In genomic region chr2:26140292-26140819, GRCm38 (mm10) we compare ENCODE assay signal across 8 mouse cellular contexts. TPM values are rescaled to one million over a fixed set of nuclear protein-coding genes. Genes with fewer than 3 reads are reported as not detected.
DNase-seq lines count a peak whose midpoint lies in the region; ATAC-seq and TF ChIP-seq lines count a peak whose summit lies in the region.

No protein-coding gene starts in this region.

- H3K4me2 ChIP-seq in heart, embryonic 15.5 days, result peak overlapping the region; percentile 89
- peak overlapping the region; percentile 86 for H3K4me2 ChIP-seq in liver, embryonic 14.5 days (ENCODE audit: low read depth)
- H3K4me2 ChIP-seq in neural tube, embryonic 11.5 days (ENCODE audit: low read depth), result peak overlapping the region; percentile 75
- H3K4me2 ChIP-seq in stomach, postnatal 0 days (replicated peaks; ENCODE audit: low read depth), result peak overlapping the region; percentile 81

- TF ChIP-seq EP300 in liver, embryonic 14.5 days (IDR thresholded peaks at IDR 0.05; ENCODE audit: low read depth), result no peak
- no peak for TF ChIP-seq EP300 in stomach, postnatal 0 days (optimal IDR thresholded peaks at IDR 0.05)

- peak; percentile 88 for ATAC-seq in heart, embryonic 15.5 days (replicated peaks; ENCODE audit: insufficient number of reproducible peaks, insufficient read depth, low FRiP score, low read depth)
- ATAC-seq in liver, embryonic 14.5 days (ENCODE audit: insufficient read depth), result peak; percentile 81
- ATAC-seq in neural tube, embryonic 11.5 days (ENCODE audit: insufficient read depth, low FRiP score, low TSS enrichment), result peak; percentile 88
- ATAC-seq in stomach, postnatal 0 days (ENCODE audit: low FRiP score, low TSS enrichment), result peak; percentile 85

- peak overlapping the region; percentile 83 for H3K9ac ChIP-seq in heart, embryonic 15.5 days
- H3K9ac ChIP-seq in liver, embryonic 14.5 days (replicated peaks), result peak overlapping the region; percentile 88
- peak overlapping the region; percentile 72 for H3K9ac ChIP-seq in neural tube, embryonic 11.5 days (ENCODE audit: low read length)
- peak overlapping the region; percentile 88 for H3K9ac ChIP-seq in stomach, postnatal 0 days (ENCODE audit: low read length)

- no peaks in the 10 kb centered on the region for H3K27me3 ChIP-seq in forebrain, embryonic 10.5 days (ENCODE audit: poor library complexity, severe bottlenecking)
- no peaks in the 10 kb centered on the region for H3K27me3 ChIP-seq in heart, embryonic 15.5 days
- no peaks in the 10 kb centered on the region for H3K27me3 ChIP-seq in liver, embryonic 14.5 days (ENCODE audit: control insufficient read depth, insufficient read depth, low read length)
- H3K27me3 ChIP-seq in neural tube, embryonic 11.5 days (ENCODE audit: control insufficient read depth, insufficient read depth, low read length), result no peaks in the 10 kb centered on the region
- no peaks in the 10 kb centered on the region for H3K27me3 ChIP-seq in stomach, postnatal 0 days (ENCODE audit: control insufficient read depth, insufficient read depth, low read length)

- peak overlapping the region; percentile 74 for H3K4me3 ChIP-seq in forebrain, embryonic 10.5 days
- peak overlapping the region; percentile 89 for H3K4me3 ChIP-seq in heart, embryonic 15.5 days
- peak overlapping the region; percentile 79 to 90 for H3K4me3 ChIP-seq in liver, embryonic 14.5 days (ENCODE audit: insufficient read depth in 1 of 2, low read depth in 2 of 2, low read length in 2 of 2)
- H3K4me3 ChIP-seq in neural tube, embryonic 11.5 days (ENCODE audit: low read depth, low read length), result peak overlapping the region; percentile 76
- H3K4me3 ChIP-seq in stomach, postnatal 0 days (ENCODE audit: low read depth, low read length), result peak overlapping the region; percentile 80

- TF ChIP-seq CTCF in liver, embryonic 14.5 days (IDR thresholded peaks at IDR 0.05; ENCODE audit: low read depth), result no peak
- TF ChIP-seq CTCF in stomach, postnatal 0 days (IDR thresholded peaks at IDR 0.05; ENCODE audit: low read depth), result no peak; the same call in 1 of the 2 replicates

- H3K27ac ChIP-seq in forebrain, embryonic 10.5 days, result peak overlapping the region; percentile 98
- H3K27ac ChIP-seq in heart, embryonic 15.5 days, result peak overlapping the region; percentile 97
- H3K27ac ChIP-seq in liver, embryonic 14.5 days, result peak overlapping the region; percentile 79
- H3K27ac ChIP-seq in neural tube, embryonic 11.5 days (ENCODE audit: low read depth, low read length), result peak overlapping the region; percentile 97
- H3K27ac ChIP-seq in stomach, postnatal 0 days (replicated peaks), result peak overlapping the region; percentile 91

- DNase-seq in CD8-positive naive resting alpha-beta T cell, adult 2 months (ENCODE audit: low read depth in 2 of 2, low spot score in 2 of 2), result peak; percentile 99
- peak; percentile 100 for DNase-seq in c-Kit-positive CD71-negative TER-119-negative erythroid progenitor cells, embryonic 14.5 days (ENCODE audit: low read depth)
- DNase-seq in forebrain, embryonic 10.5 days (ENCODE audit: extremely low spot score, low spot score), result peak; percentile 100
- DNase-seq in kidney, postnatal 25 days, result peak; percentile 99 to 100
- DNase-seq in liver, embryonic 14.5 days (ENCODE audit: low read depth in 3 of 3, low spot score in 3 of 3), result peak; percentile 97 to 99 (median 98)
- DNase-seq in neural tube, embryonic 11.5 days (ENCODE audit: low spot score), result peak; percentile 100
- peak; percentile 100 for DNase-seq in stomach, postnatal 0 days (ENCODE audit: low spot score)

- H3K9me3 ChIP-seq in forebrain, embryonic 10.5 days, result no peaks in the 10 kb centered on the region
- H3K9me3 ChIP-seq in heart, embryonic 15.5 days (replicated peaks), result no peaks in the 10 kb centered on the region
- no peaks in the 10 kb centered on the region for H3K9me3 ChIP-seq in liver, embryonic 14.5 days (ENCODE audit: control insufficient read depth, low read length)
- H3K9me3 ChIP-seq in neural tube, embryonic 11.5 days (ENCODE audit: control insufficient read depth, low read length), result no peaks in the 10 kb centered on the region
- no peaks in the 10 kb centered on the region for H3K9me3 ChIP-seq in stomach, postnatal 0 days (ENCODE audit: control insufficient read depth, low read length)

- peaks cover 39% of the 10 kb centered on the region for H3K4me1 ChIP-seq in forebrain, embryonic 10.5 days
- H3K4me1 ChIP-seq in heart, embryonic 15.5 days (replicated peaks), result peaks cover 29% of the 10 kb centered on the region
- peaks cover 5 to 25% of the 10 kb centered on the region in 2 experiments for H3K4me1 ChIP-seq in liver, embryonic 14.5 days (replicated peaks; ENCODE audit: control insufficient read depth in 2 of 2, insufficient read depth in 2 of 2, low read length in 1 of 2)
- H3K4me1 ChIP-seq in neural tube, embryonic 11.5 days (ENCODE audit: control insufficient read depth, insufficient read depth, low read length), result peaks cover 12% of the 10 kb centered on the region
- H3K4me1 ChIP-seq in stomach, postnatal 0 days (replicated peaks; ENCODE audit: control insufficient read depth, insufficient read depth), result peaks cover 10% of the 10 kb centered on the region; the same call in 1 of the 2 replicates

- peaks cover 31% of the 10 kb centered on the region for H3K36me3 ChIP-seq in forebrain, embryonic 10.5 days (replicated peaks)
- H3K36me3 ChIP-seq in heart, embryonic 15.5 days, result 0 out of 2 replicates have a peak, but pooled peaks cover 8% of the 10 kb centered on the region
- H3K36me3 ChIP-seq in liver, embryonic 14.5 days (replicated peaks; ENCODE audit: control insufficient read depth, insufficient read depth, low read depth), result peaks cover 6% of the 10 kb centered on the region; the same call in 1 of the 2 replicates
- H3K36me3 ChIP-seq in neural tube, embryonic 11.5 days (ENCODE audit: control insufficient read depth, insufficient read depth, low read length), result no peaks in the 10 kb centered on the region; the same call in 1 of the 2 replicates
- H3K36me3 ChIP-seq in stomach, postnatal 0 days (ENCODE audit: control insufficient read depth, insufficient read depth, low read length), result peaks cover 2% of the 10 kb centered on the region; the same call in 1 of the 2 replicates

- WGBS in forebrain, embryonic 10.5 days, result under 1% methylated on average over 60 of the region's 60 CpGs
- WGBS in heart, embryonic 15.5 days, result under 1% methylated on average over 59 of the region's 60 CpGs
- under 1% methylated on average over 60 of the region's 60 CpGs for WGBS in liver, embryonic 14.5 days (ENCODE audit: insufficient replicate concordance)
- under 1% methylated on average over 60 of the region's 60 CpGs for WGBS in neural tube, embryonic 11.5 days
- WGBS in stomach, postnatal 0 days, result under 1% methylated on average over 60 of the region's 60 CpGs

RNA-seq across cellular contexts. Expression of gene Nacc2, which starts 17.3 kb away (rescaled TPM):
- 4.9 and 5.8 TPM in 2 replicates for polyA plus RNA-seq in forebrain, embryonic 10.5 days (2016; fragmentation: Nextera tagmentation; extraction: Ambion mirVana)
- polyA plus RNA-seq in heart, embryonic 15.5 days (2015; fragmentation: Nextera tagmentation; extraction: Ambion mirVana), result 5.2 and 8.0 TPM in 2 replicates
- polyA plus RNA-seq in liver, embryonic 14.5 days (2012; rRNA removed), result 1.4 TPM in 2 replicates
- 2.4 and 3.1 TPM in 2 replicates for polyA plus RNA-seq in liver, embryonic 14.5 days (2014; fragmentation: Nextera tagmentation; extraction: Ambion mirVana)
- 8.2 and 9.8 TPM in 2 replicates for polyA plus RNA-seq in neural tube, embryonic 11.5 days (2014; fragmentation: Nextera tagmentation; extraction: Ambion mirVana)
- 12.6 and 13.3 TPM in 2 replicates for polyA plus RNA-seq in stomach, postnatal 0 days (2015; fragmentation: Nextera tagmentation; extraction: Ambion mirVana)

Comparison
In these comparisons a context has a peak if more than half of its experiments do, and no peak if none do; other contexts are left out.
1. Peak in every context shown above with its lines: DNase-seq, ATAC-seq, H3K4me3 ChIP-seq and H3K27ac ChIP-seq.